Mouse (Mus musculus): ENCODE data around the gene Evc. TPM values are rescaled to one million over a fixed set of nuclear protein-coding genes. Genes with fewer than 3 reads are reported as not detected.

Gene Evc
- polyA plus RNA-seq, 1 experiment from 2014 or later = 4.0 TPM

DNA sequence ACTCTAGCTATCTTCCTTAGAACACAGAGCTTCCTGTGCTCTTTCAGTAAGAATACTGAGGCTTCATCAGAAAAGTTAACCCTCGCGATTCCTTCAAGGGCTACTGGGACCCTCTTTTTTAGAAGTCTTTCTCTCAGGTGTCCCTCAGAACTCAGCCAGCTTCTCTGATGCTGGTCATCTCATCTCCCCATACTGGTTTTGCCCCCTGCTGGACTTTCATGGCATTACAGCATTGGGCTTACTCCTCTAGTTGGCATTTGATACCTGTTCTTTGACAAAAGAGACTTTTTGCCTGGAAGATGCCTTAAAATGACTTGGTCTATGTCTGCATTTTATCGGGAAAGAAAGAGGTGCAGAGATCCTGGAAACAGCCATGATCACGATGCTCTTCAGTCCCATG is 17.7 kb upstream of the Evc start:
- no peak overlapping the region for H3K9ac ChIP-seq (replicated peaks; ENCODE audit: low read length)
- DNase-seq (peak; percentile 55), ATAC-seq (ENCODE audit: low FRiP score, low TSS enrichment) (no peak)
- no peaks in the 10 kb centered on the region for H3K27me3 ChIP-seq (ENCODE audit: control insufficient read depth, insufficient read depth, low read length)
- H3K9me3 ChIP-seq (ENCODE audit: control insufficient read depth, low read length) = no peaks in the 10 kb centered on the region
- H3K36me3 ChIP-seq (ENCODE audit: control insufficient read depth, insufficient read depth, low read length) = peaks cover 6% of the 10 kb centered on the region; the same call in 1 of the 2 replicates
- no peak overlapping the region for H3K27ac ChIP-seq (replicated peaks; ENCODE audit: low read depth, low read length)
- WGBS = 88% methylated on average over 4 of the region's 4 CpGs
- no peaks in the 10 kb centered on the region for H3K4me1 ChIP-seq (ENCODE audit: control insufficient read depth, insufficient read depth, low read length)
- H3K4me2 ChIP-seq (ENCODE audit: low read length) = no peak overlapping the region
- no peak overlapping the region for H3K4me3 ChIP-seq (replicated peaks; ENCODE audit: low read depth, low read length)

DNA sequence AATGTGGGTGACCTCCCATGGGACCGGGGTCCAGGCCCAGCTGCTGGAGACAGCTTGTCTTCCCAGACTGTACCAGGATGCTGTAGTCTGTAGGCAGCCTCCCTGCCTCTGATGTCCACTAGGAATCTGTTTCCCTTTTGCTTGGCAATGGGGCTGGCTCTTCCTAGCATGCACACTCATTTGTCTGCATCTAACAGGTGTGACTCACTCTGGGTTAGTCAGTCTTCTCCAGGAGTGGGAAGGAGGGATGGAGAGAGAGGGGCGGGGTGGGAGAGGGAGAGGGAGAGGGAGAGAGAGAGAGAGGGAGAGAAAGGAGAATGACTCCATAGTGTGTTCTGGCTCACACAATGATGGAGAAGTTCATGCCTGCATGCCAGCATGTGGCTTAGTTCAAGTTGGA is 15.1 kb upstream of the Evc start:
- DNase-seq (no peak), ATAC-seq (ENCODE audit: low FRiP score, low TSS enrichment) (no peak)
- Histone ChIP-seq H3K4me1 (ENCODE audit: control insufficient read depth, insufficient read depth, low read length) (no peaks in the 10 kb centered on the region), H3K9ac (replicated peaks; ENCODE audit: low read length) (no peak overlapping the region), H3K36me3 (ENCODE audit: control insufficient read depth, insufficient read depth, low read length) (peaks cover 6% of the 10 kb centered on the region; the same call in 1 of the 2 replicates), H3K27me3 (ENCODE audit: control insufficient read depth, insufficient read depth, low read length) (no peaks in the 10 kb centered on the region), H3K4me2 (ENCODE audit: low read length) (no peak overlapping the region), H3K9me3 (ENCODE audit: control insufficient read depth, low read length) (no peaks in the 10 kb centered on the region), H3K27ac (replicated peaks; ENCODE audit: low read depth, low read length) (no peak overlapping the region), H3K4me3 (replicated peaks; ENCODE audit: low read depth, low read length) (no peak overlapping the region)
- 100% methylated on average over 2 of the region's 2 CpGs for WGBS

DNA sequence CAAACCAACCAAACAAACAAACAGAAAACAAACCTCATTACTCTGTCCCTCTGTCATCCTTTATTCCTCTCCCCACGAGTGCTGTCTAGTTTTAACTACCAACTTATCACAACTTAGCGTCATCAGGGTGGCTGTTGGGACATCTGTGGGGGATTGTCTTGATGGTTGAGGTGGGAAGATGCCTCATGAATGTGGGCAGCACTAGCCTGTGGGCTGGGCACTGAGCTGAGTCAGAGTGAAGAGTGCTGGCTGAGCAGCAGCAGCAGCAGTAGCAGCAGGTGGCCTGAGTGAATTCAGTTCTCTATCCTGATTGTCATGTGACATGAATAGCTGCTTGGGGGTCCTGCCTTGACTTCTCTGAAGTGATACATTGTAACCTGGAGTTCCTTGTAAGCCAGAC is 7.3 kb upstream of the Evc start:
- no peak overlapping the region for H3K4me2 ChIP-seq (ENCODE audit: low read length)
- ATAC-seq (ENCODE audit: low FRiP score, low TSS enrichment) = no peak
- H3K4me1 ChIP-seq (ENCODE audit: control insufficient read depth, insufficient read depth, low read length) = no peaks in the 10 kb centered on the region
- no peak overlapping the region for H3K4me3 ChIP-seq (replicated peaks; ENCODE audit: low read depth, low read length)
- no peaks in the 10 kb centered on the region for H3K27me3 ChIP-seq (ENCODE audit: control insufficient read depth, insufficient read depth, low read length)
- H3K36me3 ChIP-seq (ENCODE audit: control insufficient read depth, insufficient read depth, low read length) = no peaks in the 10 kb centered on the region
- no peak overlapping the region for H3K27ac ChIP-seq (replicated peaks; ENCODE audit: low read depth, low read length)
- DNase-seq = no peak
- no peaks in the 10 kb centered on the region for H3K9me3 ChIP-seq (ENCODE audit: control insufficient read depth, low read length)
- no peak overlapping the region for H3K9ac ChIP-seq (replicated peaks; ENCODE audit: low read length)
- WGBS = 93% methylated on average over 2 of the region's 2 CpGs

DNA sequence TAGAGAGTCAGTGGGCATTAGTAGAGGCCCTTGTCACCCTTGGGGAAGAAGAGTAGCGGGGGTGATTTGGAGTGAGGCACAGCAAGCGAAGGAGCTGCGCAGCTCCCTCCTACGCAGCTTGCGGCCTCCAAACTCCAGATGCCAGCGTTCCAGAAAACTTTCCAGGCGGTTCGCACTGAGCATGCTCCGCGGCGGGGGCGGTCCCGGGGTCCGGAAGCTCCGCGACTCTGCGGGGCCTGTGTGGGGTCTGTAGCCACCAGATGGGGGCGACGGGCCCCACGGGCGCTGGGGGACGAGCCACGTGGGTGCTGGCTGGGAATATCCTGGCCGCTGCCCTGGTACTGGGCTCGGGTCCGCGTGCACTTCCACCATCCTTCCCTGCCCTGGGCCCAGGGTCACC is 1.6 kb upstream of the Evc start, which contains the start of gene Evc2:
TSS of gene Evc2 (plus strand) at position 212 of the 400 bp plus-strand sequence.
- Histone ChIP-seq H3K4me3 (replicated peaks; ENCODE audit: low read depth, low read length) (peak within 1 kb of the TSS; percentile 42), H3K4me1 (ENCODE audit: control insufficient read depth, insufficient read depth, low read length) (peaks cover 10% of the 10 kb centered on the region), H3K27ac (replicated peaks; ENCODE audit: low read depth, low read length) (no peak within 1 kb of the TSS), H3K4me2 (ENCODE audit: low read length) (peak within 1 kb of the TSS; percentile 100), H3K9ac (replicated peaks; ENCODE audit: low read length) (peak within 1 kb of the TSS; percentile 49), H3K36me3 (ENCODE audit: control insufficient read depth, insufficient read depth, low read length) (no peaks in the 10 kb centered on the region), H3K9me3 (ENCODE audit: control insufficient read depth, low read length) (no peaks in the 10 kb centered on the region), H3K27me3 (ENCODE audit: control insufficient read depth, insufficient read depth, low read length) (peaks cover 7% of the 10 kb centered on the region; the same call in 1 of the 2 replicates)
- ATAC-seq (ENCODE audit: low FRiP score, low TSS enrichment) (peak; percentile 59), DNase-seq (peak; percentile 82)
- WGBS = under 1% methylated on average over 25 of the region's 27 CpGs

- 72% methylated on average over 3 of the region's 3 CpGs for WGBS
- Histone ChIP-seq H3K4me2 (ENCODE audit: low read length) (peak overlapping the region; percentile 100), H3K4me1 (ENCODE audit: control insufficient read depth, insufficient read depth, low read length) (peaks cover 10% of the 10 kb centered on the region), H3K27me3 (ENCODE audit: control insufficient read depth, insufficient read depth, low read length) (peaks cover 7% of the 10 kb centered on the region; the same call in 1 of the 2 replicates), H3K27ac (replicated peaks; ENCODE audit: low read depth, low read length) (no peak overlapping the region), H3K9me3 (ENCODE audit: control insufficient read depth, low read length) (no peaks in the 10 kb centered on the region), H3K4me3 (replicated peaks; ENCODE audit: low read depth, low read length) (peak overlapping the region; percentile 42; the same call in 1 of the 2 replicates), H3K9ac (replicated peaks; ENCODE audit: low read length) (no peak overlapping the region), H3K36me3 (ENCODE audit: control insufficient read depth, insufficient read depth, low read length) (no peaks in the 10 kb centered on the region)
- DNase-seq = no peak
- no peak for ATAC-seq (ENCODE audit: low FRiP score, low TSS enrichment)
These were observed 1.0 kb upstream of the Evc start for GRCm38 (mm10) chr5:37337696-37338095.

DNA sequence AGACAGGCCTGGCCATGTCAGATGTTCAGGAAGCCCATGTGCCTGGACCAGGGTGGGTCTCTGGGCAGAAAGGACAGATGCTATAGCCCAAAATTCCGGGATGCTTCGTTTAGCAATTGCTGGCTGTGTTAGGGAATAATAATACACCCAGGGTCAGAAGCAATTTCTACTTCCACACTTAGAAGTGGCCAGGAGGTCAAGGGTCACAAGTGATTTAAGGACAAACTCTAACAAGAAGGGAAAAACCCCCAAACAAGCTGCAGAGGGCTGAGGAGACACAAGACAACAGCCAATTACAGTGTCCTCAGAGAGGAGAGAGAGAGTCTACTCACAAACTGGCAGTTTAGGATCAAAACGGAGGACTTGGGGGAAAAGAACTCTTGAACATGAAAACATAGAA is 1.6 kb downstream of the Evc start:
- peaks cover 10% of the 10 kb centered on the region for H3K4me1 ChIP-seq (ENCODE audit: control insufficient read depth, insufficient read depth, low read length)
- no peak overlapping the region for H3K4me2 ChIP-seq (ENCODE audit: low read length)
- no peak overlapping the region for H3K4me3 ChIP-seq (replicated peaks; ENCODE audit: low read depth, low read length)
- WGBS = 78% methylated on average over 3 of the region's 3 CpGs
- ATAC-seq (ENCODE audit: low FRiP score, low TSS enrichment) = no peak
- H3K9me3 ChIP-seq (ENCODE audit: control insufficient read depth, low read length) = no peaks in the 10 kb centered on the region
- H3K36me3 ChIP-seq (ENCODE audit: control insufficient read depth, insufficient read depth, low read length) = no peaks in the 10 kb centered on the region
- H3K27me3 ChIP-seq (ENCODE audit: control insufficient read depth, insufficient read depth, low read length) = peaks cover 7% of the 10 kb centered on the region; the same call in 1 of the 2 replicates
- no peak for DNase-seq
- H3K27ac ChIP-seq (replicated peaks; ENCODE audit: low read depth, low read length) = no peak overlapping the region
- H3K9ac ChIP-seq (replicated peaks; ENCODE audit: low read length) = no peak overlapping the region

GRCm38 (mm10) chr5:37332066-37332465 is 4.6 kb downstream of the Evc start:
- WGBS = 85% methylated on average over 4 of the region's 4 CpGs
- no peaks in the 10 kb centered on the region for H3K27me3 ChIP-seq (ENCODE audit: control insufficient read depth, insufficient read depth, low read length)
- no peak overlapping the region for H3K4me3 ChIP-seq (replicated peaks; ENCODE audit: low read depth, low read length)
- no peak overlapping the region for H3K27ac ChIP-seq (replicated peaks; ENCODE audit: low read depth, low read length)
- no peaks in the 10 kb centered on the region for H3K4me1 ChIP-seq (ENCODE audit: control insufficient read depth, insufficient read depth, low read length)
- no peaks in the 10 kb centered on the region for H3K36me3 ChIP-seq (ENCODE audit: control insufficient read depth, insufficient read depth, low read length)
- no peak for DNase-seq
- no peaks in the 10 kb centered on the region for H3K9me3 ChIP-seq (ENCODE audit: control insufficient read depth, low read length)
- H3K4me2 ChIP-seq (ENCODE audit: low read length) = no peak overlapping the region
- no peak for ATAC-seq (ENCODE audit: low FRiP score, low TSS enrichment)
- no peak overlapping the region for H3K9ac ChIP-seq (replicated peaks; ENCODE audit: low read length)

GRCm38 (mm10) chr5:37331133-37331505 is 5.6 kb downstream of the Evc start:
- Histone ChIP-seq H3K9ac (replicated peaks; ENCODE audit: low read length) (no peak overlapping the region), H3K4me3 (replicated peaks; ENCODE audit: low read depth, low read length) (no peak overlapping the region), H3K9me3 (ENCODE audit: control insufficient read depth, low read length) (no peaks in the 10 kb centered on the region), H3K27ac (replicated peaks; ENCODE audit: low read depth, low read length) (no peak overlapping the region), H3K4me2 (ENCODE audit: low read length) (no peak overlapping the region), H3K36me3 (ENCODE audit: control insufficient read depth, insufficient read depth, low read length) (no peaks in the 10 kb centered on the region), H3K4me1 (ENCODE audit: control insufficient read depth, insufficient read depth, low read length) (no peaks in the 10 kb centered on the region), H3K27me3 (ENCODE audit: control insufficient read depth, insufficient read depth, low read length) (no peaks in the 10 kb centered on the region)
- DNase-seq = no peak
- WGBS = 95% methylated on average over 2 of the region's 2 CpGs
- ATAC-seq (ENCODE audit: low FRiP score, low TSS enrichment) = no peak

GRCm38 (mm10) chr5:37330449-37331132 is 6.1 kb downstream of the Evc start:
- Histone ChIP-seq H3K4me2 (ENCODE audit: low read length) (no peak overlapping the region), H3K27me3 (ENCODE audit: control insufficient read depth, insufficient read depth, low read length) (no peaks in the 10 kb centered on the region), H3K4me1 (ENCODE audit: control insufficient read depth, insufficient read depth, low read length) (no peaks in the 10 kb centered on the region), H3K4me3 (replicated peaks; ENCODE audit: low read depth, low read length) (no peak overlapping the region), H3K27ac (replicated peaks; ENCODE audit: low read depth, low read length) (no peak overlapping the region), H3K9me3 (ENCODE audit: control insufficient read depth, low read length) (no peaks in the 10 kb centered on the region), H3K9ac (replicated peaks; ENCODE audit: low read length) (no peak overlapping the region), H3K36me3 (ENCODE audit: control insufficient read depth, insufficient read depth, low read length) (no peaks in the 10 kb centered on the region)
- DNase-seq (no peak), ATAC-seq (ENCODE audit: low FRiP score, low TSS enrichment) (no peak)
- WGBS = 87% methylated on average over 8 of the region's 8 CpGs

All from midbrain, embryonic 14.5 days (tissue).